Mouse (Mus musculus) adrenal gland, adult (tissue): ENCODE measurements around the gene Zfp566.

Experiments
- DNase-seq, 2 experiments: peaks; one replicate each; pipeline ENCODE4 v3.0.0; 2022 to 2023; ENCODE audit warnings: low spot score in 1 of 2; ENCODE audit not compliant: inconsistent age in 2 of 2

The Zfp566 gene

GRCm38 (mm10) chr7:30060341-30060740 lies 30.0 kb downstream of the Zfp566 start:
- DNase-seq = no peak

DNA sequence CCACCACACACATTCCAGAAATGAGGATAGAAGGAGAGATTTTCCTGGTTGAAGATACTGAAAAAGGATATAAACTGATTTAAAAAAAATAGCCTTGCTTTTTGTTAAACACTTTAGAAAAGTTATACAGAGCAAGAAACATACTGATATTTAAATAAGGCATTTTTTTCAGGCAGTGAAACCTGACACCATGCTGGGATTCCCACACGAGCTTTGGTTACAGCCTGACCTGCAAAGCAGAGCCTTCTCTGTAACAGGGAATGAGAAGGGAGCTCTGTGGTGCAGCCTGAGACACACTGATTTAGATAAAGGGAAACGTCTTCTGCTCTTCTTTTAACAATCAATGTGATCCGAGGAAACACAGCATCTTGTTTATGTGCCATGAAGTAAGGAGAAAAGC lies 36.7 kb downstream of the Zfp566 start:
- DNase-seq = peak in 1 of 2 experiments; percentile 30

- DNase-seq = peak; percentile 89 to 94
These were observed 39.3 kb downstream of the Zfp566 start, which contains the start of gene Zfp14 for GRCm38 (mm10) chr7:30050882-30051548. Gene Zfp14 (minus strand): TSS chr7:30051380.

DNA sequence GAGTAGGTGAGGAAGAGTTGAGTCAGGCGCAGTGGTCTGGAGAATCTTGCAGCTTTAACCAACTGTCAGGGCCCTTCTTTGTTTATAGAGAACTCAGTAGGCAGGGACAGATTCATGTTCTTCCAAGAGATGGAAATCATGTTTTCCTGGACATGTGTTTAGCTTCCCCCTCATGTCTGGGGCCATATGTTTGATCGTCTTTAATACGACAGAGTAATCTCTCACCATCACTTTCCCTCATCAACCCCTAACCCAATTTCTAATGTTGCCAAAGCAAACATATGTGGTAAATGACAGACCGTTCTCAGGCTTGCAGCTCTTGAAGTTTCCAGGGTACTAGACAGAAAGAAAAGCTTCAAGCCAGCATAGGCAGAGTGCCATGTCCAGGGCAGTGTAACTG lies 42.2 kb downstream of the Zfp566 start:
- DNase-seq = no peak

DNA sequence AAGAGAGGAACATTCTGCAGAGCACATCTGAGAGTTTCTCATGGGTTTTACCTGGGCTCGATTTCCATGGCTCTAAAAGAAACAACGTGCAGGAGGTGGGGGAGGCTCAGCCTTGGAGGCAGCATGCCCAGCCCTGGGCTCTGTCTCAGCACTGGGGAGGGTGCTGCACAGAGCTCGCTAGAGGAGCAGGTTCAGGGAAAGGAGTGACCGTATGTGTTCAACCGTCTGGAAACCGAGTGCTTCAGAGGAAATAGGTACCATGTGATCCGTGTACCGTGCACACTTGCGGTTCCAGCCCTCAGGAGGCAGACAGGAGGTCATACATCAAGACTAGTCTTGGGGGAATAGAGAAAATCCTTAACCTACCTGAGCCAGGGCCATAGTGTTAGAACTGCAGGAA lies 46.0 kb downstream of the Zfp566 start:
- DNase-seq = no peak

GRCm38 (mm10) chr7:30034331-30034730 lies 56.0 kb downstream of the Zfp566 start:
- no peak for DNase-seq

DNA sequence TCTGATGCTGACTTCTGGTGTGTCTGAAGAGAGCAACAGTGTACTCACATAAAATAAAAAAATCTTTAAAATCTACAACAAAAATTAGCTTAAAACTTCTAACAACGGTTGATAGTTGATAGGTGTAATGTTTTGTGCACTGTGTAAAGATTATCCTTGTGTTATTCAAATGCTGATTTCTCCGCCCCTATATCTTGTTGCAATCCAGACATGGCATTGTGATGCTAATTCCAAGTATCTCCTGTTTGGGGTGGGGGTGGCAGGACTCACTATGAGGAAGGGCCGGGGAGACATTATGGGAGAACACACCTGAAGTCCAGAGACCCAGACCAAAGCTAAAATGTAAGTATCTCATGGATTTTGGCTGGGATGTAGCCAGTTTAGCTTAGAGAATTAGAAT lies 58.9 kb downstream of the Zfp566 start:
- DNase-seq = no peak

DNA sequence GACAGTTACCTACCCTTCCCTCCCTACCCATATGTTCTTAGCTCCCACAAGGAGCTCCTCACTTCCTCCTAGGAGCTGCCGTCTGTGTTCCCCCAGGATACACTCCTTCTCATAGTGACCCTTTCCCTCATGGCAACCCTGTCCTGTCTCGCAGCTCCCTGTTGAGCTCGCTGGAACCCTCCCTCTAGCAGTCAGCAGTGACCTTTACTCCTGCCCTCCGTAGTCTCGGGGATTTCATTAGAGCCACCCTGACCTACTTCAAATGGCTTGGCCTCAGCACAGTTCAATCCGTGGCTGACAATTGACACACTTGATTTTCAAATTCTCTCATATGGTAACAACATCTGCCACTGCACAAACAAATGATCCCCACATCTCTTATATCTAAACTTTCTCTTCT lies 59.6 kb downstream of the Zfp566 start:
- DNase-seq = peak in 1 of 2 experiments; percentile 65

DNA sequence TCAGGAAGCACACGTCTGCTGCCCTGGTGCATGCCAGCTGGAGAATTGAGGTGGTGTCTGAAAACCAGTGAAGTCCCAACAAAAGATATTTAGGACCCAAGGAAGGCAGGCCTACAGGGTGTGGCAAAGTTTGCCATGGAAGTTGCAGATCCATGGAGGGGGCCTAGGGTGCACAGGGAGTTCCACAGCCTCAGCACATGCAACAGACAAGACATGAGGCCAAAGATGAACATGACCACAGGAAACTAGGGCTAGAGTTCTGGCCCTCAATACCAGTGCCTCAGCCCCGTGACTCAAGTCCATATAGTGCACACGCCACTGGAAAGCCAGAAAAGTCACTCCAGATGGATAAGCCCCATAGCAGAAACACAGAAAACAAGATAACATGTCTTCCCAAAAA lies 61.8 kb downstream of the Zfp566 start:
- DNase-seq = no peak
